Mouse (Mus musculus): ENCODE measurements around the gene Mip. TPM values are rescaled to one million over a fixed set of nuclear protein-coding genes. Genes with fewer than 3 reads are reported as not detected.

The Mip gene
- polyA plus RNA-seq, 1 experiment, result not detected

DNA sequence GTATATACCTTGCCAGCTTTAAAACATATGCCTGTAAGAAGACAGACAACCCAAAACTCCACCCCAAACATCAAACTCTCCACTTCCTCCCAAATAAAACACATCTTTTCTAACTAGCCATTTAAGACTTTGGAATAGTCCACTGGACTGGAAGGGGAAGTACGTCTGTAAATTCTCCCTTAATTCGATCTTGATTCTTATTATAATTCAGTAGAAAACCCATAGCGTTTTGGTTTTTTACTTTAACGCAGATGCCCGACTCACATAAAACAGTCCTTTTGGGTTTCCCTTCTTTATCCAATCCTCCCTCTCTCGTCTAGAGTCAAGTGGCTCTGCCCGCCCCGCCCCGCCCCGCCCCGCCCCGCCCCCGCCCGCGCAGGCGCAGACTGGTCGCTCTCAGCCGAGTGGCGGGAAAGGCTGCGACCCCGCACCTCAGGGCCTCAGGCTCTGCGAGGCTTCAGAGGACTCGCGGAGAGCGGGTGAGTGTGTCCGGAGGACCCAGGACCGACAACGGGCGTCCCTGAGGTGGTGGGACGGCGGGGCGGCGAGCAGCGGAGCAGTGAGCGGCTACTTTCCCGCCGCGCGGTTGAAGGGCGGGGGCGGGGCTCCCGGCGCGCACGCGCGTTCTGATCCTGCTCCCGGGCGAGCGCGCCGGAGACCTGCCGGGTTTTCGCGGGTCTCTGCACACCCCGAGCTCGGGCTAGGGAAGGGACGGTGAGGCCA, 6.2 kb downstream of the Mip start, which contains the start of gene Timeless:
TSS of gene Timeless (plus strand) at position 369 of the 723 bp plus-strand sequence.
- H3K4me3 ChIP-seq (replicated peaks; ENCODE audit: control insufficient read depth, low read depth, low read length), result peak within 1 kb of the TSS; percentile 73
- H3K4me1 ChIP-seq (ENCODE audit: control insufficient read depth, insufficient read depth, low read length), result no peaks in the 10 kb centered on the region; the same call in 1 of the 2 replicates
- WGBS, result under 1% methylated on average over 58 of the region's 58 CpGs
- H3K27ac ChIP-seq (ENCODE audit: control insufficient read depth, insufficient read depth, low read depth, low read length, poor library complexity), result peak within 1 kb of the TSS; percentile 76
- no peak for TF ChIP-seq CTCF (IDR thresholded peaks at IDR 0.05; ENCODE audit: control insufficient read depth, insufficient read depth, low read length)
- peak; percentile 92 for TF ChIP-seq POLR2A (IDR thresholded peaks at IDR 0.05; ENCODE audit: borderline replicate concordance, control insufficient read depth, low read depth, low read length)

DNA sequence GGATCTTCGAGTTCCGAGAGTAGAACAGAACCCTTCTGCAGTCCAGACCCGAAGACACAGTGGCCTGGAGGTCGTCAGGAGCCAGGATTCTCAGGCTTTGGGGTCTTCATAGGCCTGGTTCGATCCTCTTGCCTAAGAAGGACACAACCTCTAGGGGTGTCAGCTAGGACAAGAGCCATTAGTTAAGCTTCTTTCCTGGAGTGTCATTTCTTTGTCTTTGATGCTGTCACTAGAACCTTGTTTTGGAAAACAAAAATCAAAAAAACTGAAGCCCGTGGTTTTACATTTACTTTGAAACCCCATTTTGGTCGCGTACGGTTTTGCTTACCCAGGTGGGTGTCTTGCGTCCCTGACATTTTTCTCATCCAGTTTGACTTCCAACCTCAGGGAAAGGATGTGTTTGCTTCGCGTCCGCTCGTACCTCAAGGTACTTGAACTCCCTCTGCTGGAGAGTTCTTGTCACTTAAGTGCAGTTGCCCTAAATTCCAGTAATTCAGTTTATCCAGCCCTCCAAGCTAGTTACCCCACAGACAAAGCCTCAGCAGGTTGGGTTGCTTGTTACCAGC, 6.9 kb downstream of the Mip start:
- no peaks in the 10 kb centered on the region; the same call in 1 of the 2 replicates for H3K4me1 ChIP-seq (ENCODE audit: control insufficient read depth, insufficient read depth, low read length)
- TF ChIP-seq CTCF (IDR thresholded peaks at IDR 0.05; ENCODE audit: control insufficient read depth, insufficient read depth, low read length) (peak; percentile 71), POLR2A (IDR thresholded peaks at IDR 0.05; ENCODE audit: borderline replicate concordance, control insufficient read depth, low read depth, low read length) (no peak)
- peak overlapping the region; percentile 73 for H3K4me3 ChIP-seq (replicated peaks; ENCODE audit: control insufficient read depth, low read depth, low read length)
- H3K27ac ChIP-seq (ENCODE audit: control insufficient read depth, insufficient read depth, low read depth, low read length, poor library complexity), result peak overlapping the region; percentile 76
- under 1% methylated on average over 14 of the region's 14 CpGs for WGBS

DNA sequence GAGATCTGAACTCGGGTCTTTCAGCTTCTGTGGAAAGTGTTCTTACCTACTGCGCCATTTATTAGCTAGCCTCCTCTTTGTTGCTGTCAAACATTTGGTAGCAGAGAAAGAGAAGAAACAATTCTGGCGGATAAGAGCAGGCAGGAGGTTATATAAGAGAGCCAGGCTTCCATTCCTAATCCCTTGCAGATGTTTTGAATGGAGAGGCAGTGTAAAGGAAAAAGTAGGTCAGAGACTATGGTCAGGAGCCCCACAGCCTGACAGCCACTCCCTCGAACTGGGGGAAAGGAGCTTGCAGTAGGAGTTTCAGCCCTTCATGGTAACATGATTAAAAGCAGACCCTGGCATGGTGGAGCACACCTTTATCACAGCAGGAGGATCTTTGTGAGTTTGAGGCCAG, 10.7 kb downstream of the Mip start:
- no peak overlapping the region for H3K4me3 ChIP-seq (replicated peaks; ENCODE audit: control insufficient read depth, low read depth, low read length)
- no peak overlapping the region for H3K27ac ChIP-seq (ENCODE audit: control insufficient read depth, insufficient read depth, low read depth, low read length, poor library complexity)
- TF ChIP-seq CTCF (IDR thresholded peaks at IDR 0.05; ENCODE audit: control insufficient read depth, insufficient read depth, low read length) (no peak), POLR2A (IDR thresholded peaks at IDR 0.05; ENCODE audit: borderline replicate concordance, control insufficient read depth, low read depth, low read length) (no peak)
- WGBS, result 78% methylated on average over 4 of the region's 4 CpGs
- H3K4me1 ChIP-seq (ENCODE audit: control insufficient read depth, insufficient read depth, low read length), result peaks cover 4% of the 10 kb centered on the region; the same call in 1 of the 2 replicates

DNA sequence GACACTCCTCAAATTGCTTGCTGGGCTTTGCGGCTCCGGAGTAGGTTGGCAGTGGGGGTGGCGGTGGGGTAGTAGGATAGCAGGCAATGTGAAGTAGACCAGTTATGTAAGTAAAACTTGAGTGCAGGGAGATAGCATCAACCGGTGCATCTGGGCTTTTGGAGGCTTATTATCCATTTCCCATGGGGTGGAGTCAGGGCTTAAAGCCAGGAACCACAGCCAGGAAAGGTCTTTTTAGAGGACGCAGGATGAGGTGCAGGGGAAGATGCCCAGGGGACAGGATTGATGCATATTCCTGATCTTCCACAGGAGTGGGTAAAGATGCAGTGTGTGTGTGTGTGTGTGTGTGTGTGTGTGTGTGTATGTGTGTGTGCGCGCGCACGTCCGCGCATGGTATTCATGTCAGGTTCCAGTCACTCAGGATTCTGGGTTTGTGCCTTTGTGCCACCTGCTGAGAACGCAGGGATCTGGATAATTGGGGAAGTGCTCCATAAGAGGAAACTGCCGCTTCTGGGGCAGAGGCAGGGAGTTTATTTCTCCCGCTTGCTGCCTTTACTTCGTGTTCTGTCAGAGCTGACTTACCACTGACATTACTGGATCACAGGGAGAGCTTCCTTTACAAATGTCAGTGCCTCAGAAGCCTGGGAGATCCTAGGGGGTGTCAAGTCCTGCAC, 12.3 kb downstream of the Mip start:
- Histone ChIP-seq H3K27ac (ENCODE audit: control insufficient read depth, insufficient read depth, low read depth, low read length, poor library complexity) (peak overlapping the region; percentile 17; the same call in 1 of the 2 replicates), H3K4me3 (replicated peaks; ENCODE audit: control insufficient read depth, low read depth, low read length) (no peak overlapping the region), H3K4me1 (ENCODE audit: control insufficient read depth, insufficient read depth, low read length) (peaks cover 4% of the 10 kb centered on the region; the same call in 1 of the 2 replicates)
- 59% methylated on average over 15 of the region's 15 CpGs for WGBS
- no peak for TF ChIP-seq POLR2A (IDR thresholded peaks at IDR 0.05; ENCODE audit: borderline replicate concordance, control insufficient read depth, low read depth, low read length)
- TF ChIP-seq CTCF (IDR thresholded peaks at IDR 0.05; ENCODE audit: control insufficient read depth, insufficient read depth, low read length), result no peak

- Histone ChIP-seq H3K4me1 (ENCODE audit: control insufficient read depth, insufficient read depth, low read length) (peaks cover 4% of the 10 kb centered on the region; the same call in 1 of the 2 replicates), H3K27ac (ENCODE audit: control insufficient read depth, insufficient read depth, low read depth, low read length, poor library complexity) (no peak overlapping the region), H3K4me3 (replicated peaks; ENCODE audit: control insufficient read depth, low read depth, low read length) (no peak overlapping the region)
- 68% methylated on average over 4 of the region's 4 CpGs for WGBS
- TF ChIP-seq POLR2A (IDR thresholded peaks at IDR 0.05; ENCODE audit: borderline replicate concordance, control insufficient read depth, low read depth, low read length), result no peak
Observed at GRCm38 (mm10) chr10:128239140-128239539, 13.5 kb downstream of the Mip start.

- Histone ChIP-seq H3K4me3 (replicated peaks; ENCODE audit: control insufficient read depth, low read depth, low read length) (no peak overlapping the region), H3K4me1 (ENCODE audit: control insufficient read depth, insufficient read depth, low read length) (peaks cover 4% of the 10 kb centered on the region; the same call in 1 of the 2 replicates), H3K27ac (ENCODE audit: control insufficient read depth, insufficient read depth, low read depth, low read length, poor library complexity) (no peak overlapping the region)
- TF ChIP-seq CTCF (IDR thresholded peaks at IDR 0.05; ENCODE audit: control insufficient read depth, insufficient read depth, low read length), result no peak
- 77% methylated on average over 18 of the region's 18 CpGs for WGBS
Observed at GRCm38 (mm10) chr10:128240131-128240530, 14.5 kb downstream of the Mip start.

DNA sequence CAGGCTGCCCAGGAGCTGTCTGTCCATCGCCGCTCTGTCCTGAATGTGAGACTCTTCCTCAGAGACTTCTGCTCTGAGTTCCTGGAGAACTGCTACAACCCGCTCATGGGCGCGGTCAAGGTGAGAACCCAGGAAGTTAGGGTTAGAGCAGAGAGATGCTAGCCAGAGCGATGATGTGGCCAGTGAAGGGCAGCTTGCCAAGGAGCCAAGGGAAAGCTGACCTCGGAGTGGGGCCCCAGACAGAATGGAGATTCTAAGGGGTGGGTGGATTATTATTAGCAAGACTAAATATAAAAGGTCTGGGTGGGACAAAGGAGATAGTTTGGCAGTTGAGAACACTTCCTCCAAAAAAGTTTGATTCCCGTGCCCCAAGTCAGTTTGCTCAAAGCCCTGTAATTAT, 17.6 kb downstream of the Mip start:
- TF ChIP-seq CTCF (IDR thresholded peaks at IDR 0.05; ENCODE audit: control insufficient read depth, insufficient read depth, low read length), result no peak
- TF ChIP-seq POLR2A (IDR thresholded peaks at IDR 0.05; ENCODE audit: borderline replicate concordance, control insufficient read depth, low read depth, low read length), result no peak
- Histone ChIP-seq H3K4me1 (ENCODE audit: control insufficient read depth, insufficient read depth, low read length) (no peaks in the 10 kb centered on the region), H3K4me3 (replicated peaks; ENCODE audit: control insufficient read depth, low read depth, low read length) (no peak overlapping the region), H3K27ac (ENCODE audit: control insufficient read depth, insufficient read depth, low read depth, low read length, poor library complexity) (no peak overlapping the region)
- WGBS, result 91% methylated on average over 8 of the region's 8 CpGs

- Histone ChIP-seq H3K4me3 (replicated peaks; ENCODE audit: control insufficient read depth, low read depth, low read length) (no peak overlapping the region), H3K4me1 (ENCODE audit: control insufficient read depth, insufficient read depth, low read length) (no peaks in the 10 kb centered on the region), H3K27ac (ENCODE audit: control insufficient read depth, insufficient read depth, low read depth, low read length, poor library complexity) (no peak overlapping the region)
- WGBS, result 94% methylated on average over 15 of the region's 15 CpGs
- TF ChIP-seq POLR2A (IDR thresholded peaks at IDR 0.05; ENCODE audit: borderline replicate concordance, control insufficient read depth, low read depth, low read length) (no peak), CTCF (IDR thresholded peaks at IDR 0.05; ENCODE audit: control insufficient read depth, insufficient read depth, low read length) (no peak)
Observed at GRCm38 (mm10) chr10:128244121-128244520, 18.5 kb downstream of the Mip start.

Data from bone marrow, adult 2 months (tissue).